Mouse (Mus musculus): ENCODE data around the gene Cdk10.
"Not testable (repeated sequence)": the region's sequence is repeated elsewhere in the genome, so short reads cannot be mapped to it uniquely, and the experiment has no call there.

Cdk10 gene

GRCm38 (mm10) chr8:123233300-123233699 lies 8.7 kb downstream of the Cdk10 start:
- no peak for DNase-seq (ENCODE audit: low read depth, low spot score)

GRCm38 (mm10) chr8:123233760-123234159 lies 9.1 kb downstream of the Cdk10 start:
- DNase-seq (ENCODE audit: low read depth, low spot score), result no peak

GRCm38 (mm10) chr8:123234918-123235519 lies 10.4 kb downstream of the Cdk10 start:
- DNase-seq (ENCODE audit: low read depth, low spot score), result no peak

- DNase-seq (ENCODE audit: low read depth, low spot score), result peak; percentile 79
Measured at GRCm38 (mm10) chr8:123235520-123236497, 11.2 kb downstream of the Cdk10 start, which contains the start of gene Spata2l. Spata2l (minus strand) TSS chr8:123236233.

GRCm38 (mm10) chr8:123239398-123239797 lies 14.8 kb downstream of the Cdk10 start:
- DNase-seq (ENCODE audit: low read depth, low spot score), result no peak

- DNase-seq (ENCODE audit: low read depth, low spot score), result no peak
Measured at GRCm38 (mm10) chr8:123242107-123242923, 17.7 kb downstream of the Cdk10 start.

- DNase-seq (ENCODE audit: low read depth, low spot score), result no peak
Measured at GRCm38 (mm10) chr8:123243053-123243452, 18.4 kb downstream of the Cdk10 start.

- no peak for DNase-seq (ENCODE audit: low read depth, low spot score)
Measured at GRCm38 (mm10) chr8:123244382-123244781, 19.7 kb downstream of the Cdk10 start.

GRCm38 (mm10) chr8:123245543-123245942 lies 20.9 kb downstream of the Cdk10 start:
- DNase-seq (ENCODE audit: low read depth, low spot score), result no peak

GRCm38 (mm10) chr8:123247748-123248147 lies 23.1 kb downstream of the Cdk10 start:
- no peak for DNase-seq (ENCODE audit: low read depth, low spot score)

- no peak for DNase-seq (ENCODE audit: low read depth, low spot score)
Measured at GRCm38 (mm10) chr8:123248596-123248995, 24.0 kb downstream of the Cdk10 start.

GRCm38 (mm10) chr8:123250940-123251339 lies 26.3 kb downstream of the Cdk10 start:
- no peak for DNase-seq (ENCODE audit: low read depth, low spot score)

GRCm38 (mm10) chr8:123252925-123253324 lies 28.3 kb downstream of the Cdk10 start:
- DNase-seq (ENCODE audit: low read depth, low spot score), result no peak

GRCm38 (mm10) chr8:123253451-123254098 lies 28.9 kb downstream of the Cdk10 start:
- DNase-seq (ENCODE audit: low read depth, low spot score), result no peak

- DNase-seq (ENCODE audit: low read depth, low spot score), result peak; percentile 71
Measured at GRCm38 (mm10) chr8:123254099-123254885, 29.6 kb downstream of the Cdk10 start, which contains the start of the genes Zfp276 and Vps9d1. Zfp276 (plus strand) TSS chr8:123254195. Vps9d1 (minus strand) TSS chr8:123254348.

GRCm38 (mm10) chr8:123255170-123255569 lies 30.5 kb downstream of the Cdk10 start:
- no peak for DNase-seq (ENCODE audit: low read depth, low spot score)

GRCm38 (mm10) chr8:123257114-123257513 lies 32.5 kb downstream of the Cdk10 start:
- no peak for DNase-seq (ENCODE audit: low read depth, low spot score)

- DNase-seq (ENCODE audit: low read depth, low spot score), result not testable (repeated sequence)
Measured at GRCm38 (mm10) chr8:123257593-123257992, 33.0 kb downstream of the Cdk10 start.

- DNase-seq (ENCODE audit: low read depth, low spot score), result no peak
Measured at GRCm38 (mm10) chr8:123267926-123268656, 43.4 kb downstream of the Cdk10 start.

- no peak for DNase-seq (ENCODE audit: low read depth, low spot score)
Measured at GRCm38 (mm10) chr8:123271147-123271546, 46.5 kb downstream of the Cdk10 start.

Data from embryo, embryonic 11.5 days (tissue).